In genomic region chr17:32814136-32814535, GRCm38 (mm10) we compare ENCODE assay signal across 10 mouse cellular contexts. TPM values are rescaled to one million over a fixed set of nuclear protein-coding genes. Genes with fewer than 3 reads are reported as not detected.
"Had no signal": no experiment of that assay in that cellular context is flagged by ENCODE, and none has a peak within 500 bp of the region (broad histone marks: within the 10 kb centered on the region; RNA-seq: fewer than 3 reads in every experiment).

No protein-coding gene starts in this region.

- DNase-seq: right cerebral cortex, postnatal 14 days; thymus, postnatal 36 days had no signal

- H3K27ac ChIP-seq: limb, embryonic 10.5 days; liver, embryonic 15.5 days; midbrain, embryonic 12.5 days; neural tube, embryonic 13.5 days had no signal

- H3K27me3 ChIP-seq: midbrain, embryonic 12.5 days; neural tube, embryonic 13.5 days had no signal

- H3K4me2 ChIP-seq: liver, embryonic 11.5 days; liver, embryonic 15.5 days; midbrain, embryonic 12.5 days; neural tube, embryonic 13.5 days had no signal

- H3K4me3 ChIP-seq: limb, embryonic 10.5 days; liver, embryonic 15.5 days; midbrain, embryonic 12.5 days; neural tube, embryonic 13.5 days had no signal

- ATAC-seq: midbrain, embryonic 16.5 days had no signal

- H3K9me3 ChIP-seq: limb, embryonic 10.5 days; liver, embryonic 15.5 days; midbrain, embryonic 12.5 days; neural tube, embryonic 13.5 days had no signal

- H3K4me1 ChIP-seq: liver, embryonic 15.5 days had no signal

- H3K9ac ChIP-seq: liver, embryonic 15.5 days; midbrain, embryonic 12.5 days; neural tube, embryonic 13.5 days had no signal

RNA-seq across cellular contexts. Expression of gene Zfp811, which starts 4.4 kb away (rescaled TPM):
- total RNA-seq: megakaryocyte-erythroid progenitor cell, adult 5-6 weeks had no signal
- polyA plus RNA-seq: small intestine, adult 2 months had no signal
